Mouse (Mus musculus) CH12.LX (cell line): ENCODE data around the gene Napsa. TPM values are rescaled to one million over a fixed set of nuclear protein-coding genes. Genes with fewer than 3 reads are reported as not detected.

Source experiments
- DNase-seq: peaks from one replicate; pipeline ENCODE4 v3.0.0-alpha.2; 2013; ENCODE audit errors: extremely low read depth
- H3K27ac ChIP-seq: 2 replicates; pipeline ENCODE4 v1.5.1; 2012; ENCODE audit warnings: low read depth, mild to moderate bottlenecking, control low read depth, moderate library complexity; ENCODE audit not compliant: insufficient read depth
- H3K27me3 ChIP-seq: replicated peaks from 2 replicates; pipeline ENCODE3; 2012; ENCODE audit warnings: inconsistent platforms
- H3K36me3 ChIP-seq, 2 experiments: replicated peaks in 1 of 2; 2 replicates each; pipeline versions ENCODE3 to v1.6.1; 2012; ENCODE audit warnings: inconsistent platforms in 1 of 2, low read length in 1 of 2, mild to moderate bottlenecking in 1 of 2, mixed read lengths in 1 of 2, moderate library complexity in 1 of 2; ENCODE audit not compliant: control insufficient read depth in 1 of 2, insufficient read depth in 1 of 2
- H3K4me1 ChIP-seq, 2 experiments: 2 replicates each; pipeline ENCODE4 v1.6.1; 2012; ENCODE audit warnings: inconsistent platforms in 1 of 2, moderate library complexity in 1 of 2; ENCODE audit not compliant: insufficient read depth in 2 of 2, control insufficient read depth in 1 of 2
- H3K4me2 ChIP-seq: 2 replicates; pipeline ENCODE4 v1.6.1; 2012; ENCODE audit warnings: low read depth, mild to moderate bottlenecking, control low read depth; ENCODE audit not compliant: poor library complexity, insufficient read depth, severe bottlenecking
- H3K4me3 ChIP-seq, 3 experiments: fragments of 150-350 bp in 1 of 3; sonication (generic) in 1 of 3; replicated peaks in 1 of 3; 2 replicates each; pipeline versions ENCODE3 to v1.5.1; 2011 to 2012; ENCODE audit warnings: low read depth in 2 of 3, low read length in 2 of 3, mild to moderate bottlenecking in 2 of 3, moderate library complexity in 2 of 3, control low read depth in 1 of 3, improper control_type of control experiment in 1 of 3, inconsistent platforms in 1 of 3, mixed read lengths in 1 of 3; ENCODE audit not compliant: poor library complexity in 1 of 3
- H3K79me2 ChIP-seq: replicated peaks from 2 replicates; pipeline ENCODE4 v1.6.1; 2012; ENCODE audit warnings: mild to moderate bottlenecking, moderate library complexity; ENCODE audit not compliant: control insufficient read depth, poor library complexity, insufficient read depth, severe bottlenecking; ENCODE audit errors: extremely low read depth
- H3K9ac ChIP-seq: 2 replicates; pipeline ENCODE4 v1.6.1; 2012; ENCODE audit warnings: low read depth, mild to moderate bottlenecking, control low read depth, moderate library complexity; ENCODE audit not compliant: insufficient read depth
- H3K9me3 ChIP-seq: replicated peaks from 2 replicates; pipeline ENCODE3; 2012; ENCODE audit warnings: low read length, inconsistent platforms, mixed read lengths
- BHLHE40 ChIP-seq: IDR thresholded peaks from 2 replicates; pipeline ENCODE4 v1.6.1; 2011; ENCODE audit warnings: mild to moderate bottlenecking, low read depth, low read length, improper control_type of control experiment
- CHD2 ChIP-seq: IDR thresholded peaks from 2 replicates; pipeline ENCODE4 v1.6.1; 2011; ENCODE audit warnings: low read length, improper control_type of control experiment
- CTCF ChIP-seq, 2 experiments: IDR thresholded peaks in 1 of 2; conservative IDR thresholded peaks in 1 of 2; 2 replicates each; pipeline ENCODE4 v1.5.1; 2011 to 2012; ENCODE audit warnings: low read depth in 2 of 2, low read length in 2 of 2, improper control_type of control experiment in 1 of 2, inconsistent platforms in 1 of 2, mild to moderate bottlenecking in 1 of 2, moderate library complexity in 1 of 2
- E2F4 ChIP-seq: IDR thresholded peaks from 2 replicates; pipeline ENCODE4 v1.6.1; 2011; ENCODE audit warnings: low read depth, low read length, improper control_type of control experiment; ENCODE audit not compliant: insufficient replicate concordance
- GABPA ChIP-seq: IDR thresholded peaks from 2 replicates; pipeline ENCODE4 v1.6.1; 2012; ENCODE audit warnings: low read depth, low read length, improper control_type of control experiment, inconsistent platforms; ENCODE audit not compliant: insufficient replicate concordance
- HCFC1 ChIP-seq: IDR thresholded peaks from 2 replicates; pipeline ENCODE4 v1.6.1; 2012; ENCODE audit warnings: low read depth, mild to moderate bottlenecking, inconsistent platforms, low read length, improper control_type of control experiment
- IRF4 ChIP-seq: IDR thresholded peaks from 2 replicates; pipeline ENCODE4 v1.6.1; 2014; ENCODE audit warnings: low read depth, mild to moderate bottlenecking, inconsistent platforms, low read length, improper control_type of control experiment
- JUN ChIP-seq: IDR thresholded peaks from 2 replicates; pipeline ENCODE4 v1.6.1; 2011; ENCODE audit warnings: low read depth, mild to moderate bottlenecking, low read length, improper control_type of control experiment, moderate library complexity; ENCODE audit not compliant: insufficient read depth
- JUND ChIP-seq: conservative IDR thresholded peaks from 2 replicates; pipeline ENCODE4 v1.6.1; 2011; ENCODE audit warnings: low read depth, low read length, improper control_type of control experiment
- MAFK ChIP-seq: IDR thresholded peaks from 2 replicates; pipeline ENCODE4 v1.6.1; 2011; ENCODE audit warnings: low read length, improper control_type of control experiment; ENCODE audit not compliant: insufficient replicate concordance
- MAX ChIP-seq: IDR thresholded peaks from 2 replicates; pipeline ENCODE4 v1.6.1; 2011; ENCODE audit warnings: low read length, improper control_type of control experiment
- MAZ ChIP-seq: IDR thresholded peaks from 2 replicates; pipeline ENCODE4 v1.6.1; 2012; ENCODE audit warnings: low read depth, mild to moderate bottlenecking, inconsistent platforms, low read length, improper control_type of control experiment, moderate library complexity
- MEF2A ChIP-seq: IDR thresholded peaks from 2 replicates; pipeline ENCODE4 v1.6.1; 2014; ENCODE audit warnings: low read depth, mild to moderate bottlenecking, inconsistent platforms, low read length, improper control_type of control experiment, borderline replicate concordance
- NELFE ChIP-seq: IDR thresholded peaks from 2 replicates; pipeline ENCODE4 v1.6.1; 2011; ENCODE audit warnings: low read depth, low read length, improper control_type of control experiment
- NRF1 ChIP-seq: IDR thresholded peaks from 2 replicates; pipeline ENCODE4 v1.6.1; 2014; ENCODE audit warnings: low read depth, mild to moderate bottlenecking, inconsistent platforms, low read length, improper control_type of control experiment, moderate library complexity
- PAX5 ChIP-seq: IDR thresholded peaks from 2 replicates; pipeline ENCODE4 v1.6.1; 2012; ENCODE audit warnings: low read length, inconsistent platforms, mixed read lengths
- POLR2A ChIP-seq: IDR thresholded peaks from 2 replicates; pipeline ENCODE4 v1.6.1; 2011; ENCODE audit warnings: low read depth, mild to moderate bottlenecking, improper control_type of control experiment, low read length
- POLR2AphosphoS2 ChIP-seq: IDR thresholded peaks from 2 replicates; pipeline ENCODE4 v1.6.1; 2011; ENCODE audit warnings: low read depth, low read length, improper control_type of control experiment
- RAD21 ChIP-seq: IDR thresholded peaks from 2 replicates; pipeline ENCODE4 v1.6.1; 2011; ENCODE audit warnings: low read depth, mild to moderate bottlenecking, low read length, improper control_type of control experiment, moderate library complexity
- SIN3A ChIP-seq: IDR thresholded peaks from 2 replicates; pipeline ENCODE4 v1.6.1; 2012; ENCODE audit warnings: low read length, improper control_type of control experiment, inconsistent platforms
- SMC3 ChIP-seq: IDR thresholded peaks from 2 replicates; pipeline ENCODE4 v1.6.1; 2011; ENCODE audit warnings: low read depth, low read length, improper control_type of control experiment
- TBP ChIP-seq: conservative IDR thresholded peaks from 2 replicates; pipeline ENCODE4 v1.6.1; 2011; ENCODE audit warnings: low read depth, low read length, improper control_type of control experiment
- TCF12 ChIP-seq: IDR thresholded peaks from 2 replicates; pipeline ENCODE4 v1.6.1; 2014; ENCODE audit warnings: low read depth, mild to moderate bottlenecking, inconsistent platforms, low read length, improper control_type of control experiment
- UBTF ChIP-seq: IDR thresholded peaks from 2 replicates; pipeline ENCODE4 v1.6.1; 2012; ENCODE audit warnings: low read depth, mild to moderate bottlenecking, inconsistent platforms, low read length, improper control_type of control experiment, moderate library complexity
- USF1 ChIP-seq: IDR thresholded peaks from 2 replicates; pipeline ENCODE4 v1.6.1; 2014; ENCODE audit warnings: low read depth, mild to moderate bottlenecking, inconsistent platforms, low read length, improper control_type of control experiment
- ZC3H11A ChIP-seq: IDR thresholded peaks from 2 replicates; pipeline ENCODE4 v1.6.1; 2012; ENCODE audit warnings: low read depth, mild to moderate bottlenecking, inconsistent platforms, low read length, improper control_type of control experiment
- ZKSCAN1 ChIP-seq: IDR thresholded peaks from 2 replicates; pipeline ENCODE4 v1.6.1; 2012; ENCODE audit warnings: low read depth, inconsistent platforms, low read length, improper control_type of control experiment, borderline replicate concordance
- ZNF384 ChIP-seq: IDR thresholded peaks from 2 replicates; pipeline ENCODE4 v1.6.1; 2012; ENCODE audit warnings: low read depth, low read length, improper control_type of control experiment, inconsistent platforms
- dilution Hi-C: fragments of 300-500 bp; cut with MboI; formaldehyde crosslinking; loops from 2 replicates; pipeline ENCODE4 v1.14.3; 2020; ENCODE audit warnings: low sequenced_read_pairs; ENCODE audit not compliant: extremely low pct_unique_long_range_greater_than_20kb, extremely low pct_ligation_motif_present
- in situ Hi-C: fragments of 300-500 bp; cut with MboI; formaldehyde crosslinking; loops from 3 replicates; pipeline ENCODE4 v1.14.3; 2019; ENCODE audit warnings: low sequenced_read_pairs, low pct_ligation_motif_present, low pct_unique_long_range_greater_than_20kb, mixed read lengths
- polyA plus RNA-seq: library from polyadenylated mRNA; unstranded; fragments of >175 nt; gene quantifications from 2 replicates; pipeline ENCODE4 v1.2.1, GENCODE M21; 2012; ENCODE audit warnings: low read depth; ENCODE audit not compliant: insufficient read length
- total RNA-seq, 2 experiments: library from RNA; depleted of rRNA; stranded (reverse); fragments of 300-350 nt in 1 of 2; fragments of >200 nt in 1 of 2; gene quantifications; 2 replicates each; pipeline ENCODE4 v1.2.3; 2012 to 2014

Napsa gene
- total and polyA plus RNA-seq, 3 experiments: 175 to 253 (median 194) TPM

DNA sequence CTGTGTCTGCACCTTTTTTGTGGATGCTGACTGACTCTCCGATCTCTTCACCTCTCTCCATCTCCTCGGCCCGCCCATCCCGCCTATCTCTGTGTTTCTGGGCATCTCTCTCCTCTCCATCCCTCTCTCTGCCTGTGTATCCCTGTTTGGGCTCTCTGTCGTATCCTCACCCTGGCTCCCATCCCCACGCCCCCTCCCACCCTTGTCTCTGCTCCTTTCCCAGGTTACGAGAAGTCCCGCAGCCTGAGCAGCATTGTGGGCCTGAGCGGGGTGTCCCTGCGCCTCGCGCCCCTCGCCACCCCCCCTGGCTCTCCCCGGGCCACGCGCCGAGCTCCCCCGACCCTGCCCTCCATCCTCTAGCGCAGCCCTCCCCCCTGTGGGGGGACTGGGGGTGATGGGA, 29.5 kb downstream of the Napsa start:
- no peak overlapping the region for H3K4me3 ChIP-seq

DNA sequence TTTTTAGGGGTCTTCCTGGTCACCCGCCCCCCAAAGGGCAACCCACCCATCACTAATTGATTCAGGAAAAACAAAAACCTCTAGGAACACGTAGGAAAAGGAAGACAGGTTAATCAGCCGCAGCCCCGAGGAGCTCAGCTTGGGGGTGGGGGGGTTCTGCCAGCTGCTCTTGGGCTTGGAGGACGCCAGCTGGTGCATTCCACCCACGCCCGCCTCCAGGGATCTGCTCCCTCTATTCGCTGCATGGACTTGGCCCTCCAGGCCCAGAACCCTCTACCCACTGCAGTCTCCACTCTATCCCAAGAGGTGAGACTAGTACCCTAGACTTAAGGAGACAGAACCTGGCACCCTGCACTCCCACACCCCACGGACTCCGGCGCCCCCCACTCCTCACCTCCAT, 30.3 kb downstream of the Napsa start:
- Histone ChIP-seq H3K27ac (no peak overlapping the region), H3K27me3 (no peaks in the 10 kb centered on the region), H3K4me2 (no peak overlapping the region), H3K79me2 (no peaks in the 10 kb centered on the region), H3K36me3 (peaks cover 0 to 22% of the 10 kb centered on the region in 2 experiments), H3K9ac (no peak overlapping the region), H3K4me3 (no peak overlapping the region), H3K9me3 (no peaks in the 10 kb centered on the region), H3K4me1 (peaks cover 9 to 21% of the 10 kb centered on the region in 2 experiments; a peak in 2 of 4 replicates)
- DNase-seq: no peak
- in situ Hi-C loops (no loop called here), dilution Hi-C loops (no loop called here)
- TF ChIP-seq ZNF384 (no peak), ZKSCAN1 (no peak), NELFE (no peak), RAD21 (no peak), HCFC1 (no peak), NRF1 (no peak), JUN (no peak), CTCF (conservative IDR thresholded peaks at IDR 0.05 in 1 of 2, IDR thresholded peaks at IDR 0.05 in 1 of 2; ENCODE audit: low read depth in 2 of 2, low read length in 2 of 2) (no peak), PAX5 (no peak), BHLHE40 (no peak), MAFK (no peak), ZC3H11A (no peak), JUND (no peak), SMC3 (no peak), TBP (no peak), UBTF (no peak), POLR2AphosphoS2 (no peak), CHD2 (no peak), MEF2A (no peak), POLR2A (no peak)

More for the DNA sequence above, 29.5 kb downstream of the Napsa start:
- in situ Hi-C loops (no loop called here), dilution Hi-C loops (no loop called here)
- peaks cover 0 to 22% of the 10 kb centered on the region in 2 experiments for H3K36me3 ChIP-seq
- no peaks in the 10 kb centered on the region for H3K27me3 ChIP-seq
- H3K9ac ChIP-seq: no peak overlapping the region
- H3K4me1 ChIP-seq: peaks cover 9 to 19% of the 10 kb centered on the region in 2 experiments; a peak in 2 of 4 replicates
- H3K79me2 ChIP-seq: no peaks in the 10 kb centered on the region
- DNase-seq: no peak
- H3K4me2 ChIP-seq: no peak overlapping the region
- H3K9me3 ChIP-seq: no peaks in the 10 kb centered on the region
- TF ChIP-seq IRF4: no peak
- no peak for TF ChIP-seq E2F4
- no peak for TF ChIP-seq SIN3A
- no peak for TF ChIP-seq TBP
- no peak for TF ChIP-seq ZC3H11A
- no peak for TF ChIP-seq TCF12
- no peak for TF ChIP-seq MAX
- TF ChIP-seq USF1: no peak
- TF ChIP-seq MAZ: no peak
- no peak for TF ChIP-seq ZKSCAN1
- no peak for TF ChIP-seq JUND
- no peak for TF ChIP-seq POLR2AphosphoS2
- no peak for TF ChIP-seq GABPA
- H3K27ac ChIP-seq: no peak overlapping the region
